Mouse (Mus musculus): ENCODE measurements around the gene Eps15l1. TPM values are rescaled to one million over a fixed set of nuclear protein-coding genes. Genes with fewer than 3 reads are reported as not detected.

The Eps15l1 gene
- polyA plus RNA-seq, 1 experiment from 2014 or later: 68.8 TPM

GRCm38 (mm10) chr8:72331631-72332030, 89.6 kb downstream of the Eps15l1 start:
- Histone ChIP-seq H3K4me3 (ENCODE audit: low read depth, low read length) (no peak overlapping the region), H3K9ac (replicated peaks; ENCODE audit: low read length) (no peak overlapping the region), H3K4me1 (ENCODE audit: control insufficient read depth, insufficient read depth, low read length) (no peaks in the 10 kb centered on the region), H3K27me3 (ENCODE audit: control insufficient read depth, insufficient read depth, low read length) (no peaks in the 10 kb centered on the region), H3K4me2 (ENCODE audit: low read depth, low read length) (no peak overlapping the region), H3K36me3 (replicated peaks; ENCODE audit: control insufficient read depth, insufficient read depth, low read depth, low read length) (no peaks in the 10 kb centered on the region; the same call in 1 of the 2 replicates), H3K27ac (replicated peaks; ENCODE audit: low read depth, low read length) (no peak overlapping the region), H3K9me3 (replicated peaks; ENCODE audit: control insufficient read depth, low read length) (no peaks in the 10 kb centered on the region)
- DNase-seq (ENCODE audit: low spot score) (no peak), ATAC-seq (replicated peaks; ENCODE audit: insufficient number of reproducible peaks, low FRiP score, low TSS enrichment, low read depth) (no peak)
- WGBS: 83% methylated on average over 4 of the region's 4 CpGs

- DNase-seq (ENCODE audit: low spot score) (no peak), ATAC-seq (replicated peaks; ENCODE audit: insufficient number of reproducible peaks, low FRiP score, low TSS enrichment, low read depth) (no peak)
- H3K4me1 ChIP-seq (ENCODE audit: control insufficient read depth, insufficient read depth, low read length): no peaks in the 10 kb centered on the region
- no peak overlapping the region for H3K9ac ChIP-seq (replicated peaks; ENCODE audit: low read length)
- no peak overlapping the region for H3K4me2 ChIP-seq (ENCODE audit: low read depth, low read length)
- no peaks in the 10 kb centered on the region for H3K9me3 ChIP-seq (replicated peaks; ENCODE audit: control insufficient read depth, low read length)
- no peaks in the 10 kb centered on the region; the same call in 1 of the 2 replicates for H3K36me3 ChIP-seq (replicated peaks; ENCODE audit: control insufficient read depth, insufficient read depth, low read depth, low read length)
- H3K27me3 ChIP-seq (ENCODE audit: control insufficient read depth, insufficient read depth, low read length): no peaks in the 10 kb centered on the region
- no peak overlapping the region for H3K4me3 ChIP-seq (ENCODE audit: low read depth, low read length)
- no peak overlapping the region for H3K27ac ChIP-seq (replicated peaks; ENCODE audit: low read depth, low read length)
- WGBS: 86% methylated on average over 6 of the region's 6 CpGs
These were observed 90.3 kb downstream of the Eps15l1 start for GRCm38 (mm10) chr8:72330806-72331516.

GRCm38 (mm10) chr8:72329116-72329515, 92.1 kb downstream of the Eps15l1 start:
- Histone ChIP-seq H3K27me3 (ENCODE audit: control insufficient read depth, insufficient read depth, low read length) (no peaks in the 10 kb centered on the region), H3K9ac (replicated peaks; ENCODE audit: low read length) (no peak overlapping the region), H3K27ac (replicated peaks; ENCODE audit: low read depth, low read length) (no peak overlapping the region), H3K4me1 (ENCODE audit: control insufficient read depth, insufficient read depth, low read length) (no peaks in the 10 kb centered on the region), H3K4me3 (ENCODE audit: low read depth, low read length) (no peak overlapping the region), H3K9me3 (replicated peaks; ENCODE audit: control insufficient read depth, low read length) (no peaks in the 10 kb centered on the region), H3K4me2 (ENCODE audit: low read depth, low read length) (no peak overlapping the region), H3K36me3 (replicated peaks; ENCODE audit: control insufficient read depth, insufficient read depth, low read depth, low read length) (no peaks in the 10 kb centered on the region)
- 87% methylated on average over 3 of the region's 3 CpGs for WGBS
- DNase-seq (ENCODE audit: low spot score) (no peak), ATAC-seq (replicated peaks; ENCODE audit: insufficient number of reproducible peaks, low FRiP score, low TSS enrichment, low read depth) (no peak)

- H3K27me3 ChIP-seq (ENCODE audit: control insufficient read depth, insufficient read depth, low read length): peaks cover 18% of the 10 kb centered on the region
- no peaks in the 10 kb centered on the region for H3K9me3 ChIP-seq (replicated peaks; ENCODE audit: control insufficient read depth, low read length)
- no peak overlapping the region for H3K27ac ChIP-seq (replicated peaks; ENCODE audit: low read depth, low read length)
- no peak overlapping the region for H3K9ac ChIP-seq (replicated peaks; ENCODE audit: low read length)
- H3K4me1 ChIP-seq (ENCODE audit: control insufficient read depth, insufficient read depth, low read length): 0 out of 2 replicates have a peak, but pooled peaks cover 1% of the 10 kb centered on the region
- no peak for ATAC-seq (replicated peaks; ENCODE audit: insufficient number of reproducible peaks, low FRiP score, low TSS enrichment, low read depth)
- 86% methylated on average over 2 of the region's 2 CpGs for WGBS
- H3K4me3 ChIP-seq (ENCODE audit: low read depth, low read length): no peak overlapping the region
- no peak overlapping the region for H3K4me2 ChIP-seq (ENCODE audit: low read depth, low read length)
- no peaks in the 10 kb centered on the region for H3K36me3 ChIP-seq (replicated peaks; ENCODE audit: control insufficient read depth, insufficient read depth, low read depth, low read length)
- no peak for DNase-seq (ENCODE audit: low spot score)
These were observed 96.6 kb downstream of the Eps15l1 start for GRCm38 (mm10) chr8:72324708-72325107.

- ATAC-seq (replicated peaks; ENCODE audit: insufficient number of reproducible peaks, low FRiP score, low TSS enrichment, low read depth): no peak
- no peaks in the 10 kb centered on the region for H3K9me3 ChIP-seq (replicated peaks; ENCODE audit: control insufficient read depth, low read length)
- no peak overlapping the region for H3K4me2 ChIP-seq (ENCODE audit: low read depth, low read length)
- H3K4me3 ChIP-seq (ENCODE audit: low read depth, low read length): no peak overlapping the region
- H3K4me1 ChIP-seq (ENCODE audit: control insufficient read depth, insufficient read depth, low read length): peaks cover 5% of the 10 kb centered on the region; the same call in 1 of the 2 replicates
- DNase-seq (ENCODE audit: low spot score): no peak
- H3K27ac ChIP-seq (replicated peaks; ENCODE audit: low read depth, low read length): no peak overlapping the region
- peaks cover 24% of the 10 kb centered on the region for H3K27me3 ChIP-seq (ENCODE audit: control insufficient read depth, insufficient read depth, low read length)
- no peaks in the 10 kb centered on the region for H3K36me3 ChIP-seq (replicated peaks; ENCODE audit: control insufficient read depth, insufficient read depth, low read depth, low read length)
- WGBS: 86% methylated on average over 10 of the region's 10 CpGs
- no peak overlapping the region for H3K9ac ChIP-seq (replicated peaks; ENCODE audit: low read length)
These were observed 97.1 kb downstream of the Eps15l1 start for GRCm38 (mm10) chr8:72324036-72324706.

- Histone ChIP-seq H3K9me3 (replicated peaks; ENCODE audit: control insufficient read depth, low read length) (no peaks in the 10 kb centered on the region), H3K4me3 (ENCODE audit: low read depth, low read length) (no peak overlapping the region), H3K4me2 (ENCODE audit: low read depth, low read length) (no peak overlapping the region), H3K9ac (replicated peaks; ENCODE audit: low read length) (no peak overlapping the region), H3K4me1 (ENCODE audit: control insufficient read depth, insufficient read depth, low read length) (peaks cover 5% of the 10 kb centered on the region; the same call in 1 of the 2 replicates), H3K27me3 (ENCODE audit: control insufficient read depth, insufficient read depth, low read length) (peaks cover 28% of the 10 kb centered on the region), H3K27ac (replicated peaks; ENCODE audit: low read depth, low read length) (no peak overlapping the region), H3K36me3 (replicated peaks; ENCODE audit: control insufficient read depth, insufficient read depth, low read depth, low read length) (no peaks in the 10 kb centered on the region)
- ATAC-seq (replicated peaks; ENCODE audit: insufficient number of reproducible peaks, low FRiP score, low TSS enrichment, low read depth): no peak
- DNase-seq (ENCODE audit: low spot score): no peak
- 66% methylated on average over 6 of the region's 6 CpGs for WGBS
These were observed 98.0 kb downstream of the Eps15l1 start for GRCm38 (mm10) chr8:72323131-72323725.

- Histone ChIP-seq H3K36me3 (replicated peaks; ENCODE audit: control insufficient read depth, insufficient read depth, low read depth, low read length) (no peaks in the 10 kb centered on the region), H3K27ac (replicated peaks; ENCODE audit: low read depth, low read length) (no peak overlapping the region), H3K4me1 (ENCODE audit: control insufficient read depth, insufficient read depth, low read length) (peaks cover 5% of the 10 kb centered on the region; the same call in 1 of the 2 replicates), H3K9me3 (replicated peaks; ENCODE audit: control insufficient read depth, low read length) (no peaks in the 10 kb centered on the region), H3K4me3 (ENCODE audit: low read depth, low read length) (no peak overlapping the region), H3K9ac (replicated peaks; ENCODE audit: low read length) (no peak overlapping the region), H3K4me2 (ENCODE audit: low read depth, low read length) (no peak overlapping the region), H3K27me3 (ENCODE audit: control insufficient read depth, insufficient read depth, low read length) (peaks cover 28% of the 10 kb centered on the region)
- DNase-seq (ENCODE audit: low spot score) (no peak), ATAC-seq (replicated peaks; ENCODE audit: insufficient number of reproducible peaks, low FRiP score, low TSS enrichment, low read depth) (no peak)
- WGBS: 69% methylated on average over 7 of the region's 7 CpGs
These were observed 98.8 kb downstream of the Eps15l1 start for GRCm38 (mm10) chr8:72322471-72322889.
